Mouse (Mus musculus): ENCODE measurements at regions not wholly inside any gene's neighbourhood (a gene's known extent, or its start where the extent isn't known, plus 50 kb on each side); places are given as distances from the start of the nearest gene placed in this dataset.

DNA sequence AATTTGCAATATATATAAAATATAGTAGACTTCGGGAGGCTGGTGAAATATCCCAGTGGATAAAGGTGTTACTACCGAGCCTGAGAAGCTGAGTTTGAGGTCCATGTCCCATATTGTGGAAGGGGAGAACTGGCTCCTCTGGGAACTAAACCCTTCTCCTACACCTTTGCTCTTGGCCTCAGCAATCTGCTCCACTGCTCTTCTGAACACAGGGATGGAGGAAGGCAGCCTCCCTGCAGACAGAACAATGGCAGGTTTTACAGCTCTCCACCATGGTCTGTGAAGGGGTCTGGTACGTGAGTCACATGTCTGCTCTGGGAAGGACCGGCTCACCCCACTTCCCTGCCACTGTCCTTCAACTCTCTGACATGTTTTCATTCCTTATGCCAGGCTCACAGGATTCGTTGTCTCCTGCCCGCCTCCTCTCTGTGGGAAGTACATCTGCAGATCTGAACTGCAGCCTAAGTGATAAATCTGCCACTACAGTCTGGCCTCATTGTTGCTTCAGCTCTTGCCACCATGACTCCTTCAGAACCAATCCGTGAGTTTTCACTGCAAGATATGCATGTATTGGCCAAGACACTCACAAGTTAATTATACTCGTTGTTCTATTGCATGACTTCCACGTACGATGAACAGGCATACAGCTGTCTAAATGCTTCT is 220.0 kb upstream of the Gm9767 start:
- no peak for DNase-seq (ENCODE audit: low spot score in 2 of 2)

GRCm38 (mm10) chr10:25844348-25844747 is 233.7 kb upstream of the Gm9767 start:
- DNase-seq (ENCODE audit: low spot score in 2 of 2), result no peak

DNA sequence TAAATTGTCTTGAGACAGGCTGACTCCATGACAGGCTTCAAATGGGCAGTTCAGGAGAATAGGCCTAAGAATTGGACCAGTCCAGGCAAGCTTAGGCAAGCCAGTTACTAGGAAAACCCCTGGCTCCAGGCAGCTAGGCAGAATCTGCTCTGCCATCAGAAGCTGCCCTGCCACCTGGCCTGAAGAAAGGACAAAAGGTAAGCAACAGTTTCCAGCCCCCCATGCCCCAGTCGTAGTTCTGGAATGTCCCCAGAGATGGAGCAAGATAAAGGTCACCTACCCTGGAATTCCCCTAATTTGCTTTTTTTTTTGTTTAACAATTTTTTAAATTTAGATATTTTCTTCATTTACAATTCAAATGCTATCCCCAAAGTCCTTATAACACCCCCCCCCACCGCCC is 248.8 kb upstream of the Gm9767 start:
- DNase-seq (ENCODE audit: low spot score in 2 of 2), result no peak

- DNase-seq (ENCODE audit: low spot score in 2 of 2), result no peak
Measured at GRCm38 (mm10) chr10:25804223-25804622, 268.2 kb upstream of the Smlr1 start.

GRCm38 (mm10) chr10:25801499-25801898 is 265.4 kb upstream of the Smlr1 start:
- DNase-seq (ENCODE audit: low spot score in 2 of 2), result no peak

GRCm38 (mm10) chr10:25798881-25799280 is 262.8 kb upstream of the Smlr1 start:
- DNase-seq (ENCODE audit: low spot score in 2 of 2), result no peak

DNA sequence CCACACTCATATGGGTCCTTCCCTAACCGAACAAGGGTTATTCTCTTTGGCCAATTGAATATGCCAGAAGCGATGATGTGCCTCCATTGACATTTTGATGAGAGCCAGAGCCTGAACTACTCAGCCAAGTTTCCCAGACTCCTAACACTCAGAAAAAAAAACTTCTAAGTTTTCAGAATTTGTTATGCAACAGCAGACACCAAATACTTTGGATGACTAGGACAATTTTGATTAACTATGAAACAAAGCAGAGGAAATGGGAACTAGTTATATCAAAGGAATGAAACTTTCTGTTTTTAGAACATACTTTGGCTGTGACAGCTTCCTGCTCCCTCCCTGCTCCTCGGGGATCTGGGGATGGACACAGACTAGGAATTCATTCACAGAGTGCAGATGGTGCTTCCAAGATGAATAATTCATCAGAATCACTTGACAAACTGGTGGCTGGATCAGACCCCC is 254.3 kb upstream of the Smlr1 start:
- no peak for DNase-seq (ENCODE audit: low spot score in 2 of 2)

GRCm38 (mm10) chr10:25788660-25789059 is 252.6 kb upstream of the Smlr1 start:
- DNase-seq (ENCODE audit: low spot score in 2 of 2), result no peak

GRCm38 (mm10) chr10:25788004-25788403 is 251.9 kb upstream of the Smlr1 start:
- no peak for DNase-seq (ENCODE audit: low spot score in 2 of 2)

- no peak for DNase-seq (ENCODE audit: low spot score in 2 of 2)
Measured at GRCm38 (mm10) chr10:25783861-25784260, 247.8 kb upstream of the Smlr1 start.

DNA sequence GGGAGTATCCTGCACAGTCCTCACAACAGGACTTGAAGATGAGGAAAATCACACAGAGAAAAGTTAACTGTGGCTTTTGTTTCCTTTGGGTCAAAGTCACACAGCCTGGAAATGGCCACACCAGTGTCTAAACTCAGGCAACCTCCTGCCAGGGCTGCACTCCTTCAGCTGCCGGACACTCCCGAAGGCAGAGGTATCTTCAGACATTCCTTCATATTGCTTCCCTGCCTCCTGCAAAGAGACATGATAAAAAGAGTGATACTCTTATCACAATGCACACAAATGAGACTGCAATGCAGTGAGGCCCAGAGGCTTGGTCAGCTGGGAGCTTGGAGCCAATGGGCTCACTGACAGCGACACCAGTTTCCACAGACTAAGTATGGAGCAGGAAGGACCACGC is 243.4 kb upstream of the Smlr1 start:
- no peak for DNase-seq (ENCODE audit: low spot score in 2 of 2)

DNA sequence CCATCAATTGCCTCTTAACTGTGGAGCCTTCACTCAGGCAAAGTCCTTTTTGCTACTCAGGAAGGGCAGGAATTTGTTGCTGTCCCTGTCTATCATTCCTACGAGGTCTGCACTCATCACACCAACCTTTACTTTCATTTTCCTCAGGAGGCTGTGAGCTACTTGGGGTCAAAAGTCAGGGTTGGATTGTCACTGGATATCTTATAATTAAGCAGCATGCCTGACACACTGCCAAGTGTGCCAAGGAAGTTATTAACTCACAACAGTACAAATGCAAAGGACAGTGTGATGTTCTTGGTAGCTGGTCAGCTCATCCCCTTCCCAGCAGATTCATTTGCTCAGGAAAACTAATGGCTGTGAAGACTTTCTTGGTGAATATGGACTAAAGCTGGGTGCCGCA is 241.7 kb upstream of the Smlr1 start:
- no peak for DNase-seq (ENCODE audit: low spot score in 2 of 2)

DNA sequence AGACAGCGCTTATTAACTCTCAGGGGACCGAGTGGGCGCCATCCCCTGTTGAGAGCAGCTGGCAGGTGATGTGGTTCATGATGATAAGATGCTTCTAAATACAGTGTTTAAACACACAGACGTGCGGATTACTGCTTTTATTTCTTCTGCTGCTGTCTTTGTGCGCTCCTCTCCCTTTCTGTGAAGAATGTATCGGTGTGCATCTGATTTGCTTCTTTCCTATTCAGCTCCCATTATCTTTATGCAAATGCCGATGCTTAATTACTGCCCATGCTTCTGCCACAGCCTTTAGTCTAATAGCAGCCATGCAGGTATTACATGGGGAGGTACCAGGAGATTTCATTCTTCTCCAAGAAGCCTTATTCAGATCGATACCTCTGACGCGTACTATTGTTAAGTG is 240.6 kb upstream of the Smlr1 start:
- DNase-seq (ENCODE audit: low spot score in 2 of 2), result no peak

GRCm38 (mm10) chr10:25770051-25770450 is 234.0 kb upstream of the Smlr1 start:
- DNase-seq (ENCODE audit: low spot score in 2 of 2), result no peak

DNA sequence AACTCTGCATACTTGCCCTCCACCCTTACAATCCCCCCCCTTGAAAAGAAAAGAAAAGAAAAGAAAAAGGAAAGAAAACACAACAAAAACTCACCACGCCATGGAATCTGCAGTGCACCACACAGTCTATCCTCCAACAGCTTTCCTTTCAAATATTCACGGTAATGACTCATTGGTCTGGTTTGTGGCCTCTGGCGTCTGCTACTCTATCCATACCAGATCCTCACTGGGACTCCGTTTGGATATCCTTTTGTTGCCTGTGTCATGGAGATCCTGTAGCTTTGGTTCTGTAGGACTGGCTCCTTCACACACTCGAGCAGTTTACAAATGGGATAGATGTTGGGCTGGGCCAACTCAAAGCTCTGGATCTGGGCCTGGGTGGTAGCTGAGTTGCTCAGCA is 232.4 kb upstream of the Smlr1 start:
- no peak for DNase-seq (ENCODE audit: low spot score in 2 of 2)

DNA sequence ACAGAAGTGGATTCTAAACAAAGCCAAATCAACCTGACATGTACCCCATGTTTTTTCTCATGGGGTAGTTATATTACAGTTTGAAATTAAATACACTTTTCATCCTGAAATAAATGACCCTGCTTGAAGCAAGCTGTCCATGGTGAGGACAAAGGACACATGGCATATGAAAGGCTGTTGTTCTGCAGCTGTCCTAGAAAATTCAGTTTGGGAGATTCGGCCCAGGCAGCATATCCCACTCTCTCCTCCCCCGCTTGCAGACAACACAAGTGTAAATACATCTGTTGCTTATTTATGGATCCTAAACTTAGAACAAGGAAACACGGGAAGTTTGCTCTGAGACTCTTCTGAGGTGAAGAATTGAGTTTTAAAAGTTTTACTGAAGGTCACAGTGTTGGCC is 218.2 kb upstream of the Smlr1 start:
- DNase-seq (ENCODE audit: low spot score in 2 of 2), result no peak

DNA sequence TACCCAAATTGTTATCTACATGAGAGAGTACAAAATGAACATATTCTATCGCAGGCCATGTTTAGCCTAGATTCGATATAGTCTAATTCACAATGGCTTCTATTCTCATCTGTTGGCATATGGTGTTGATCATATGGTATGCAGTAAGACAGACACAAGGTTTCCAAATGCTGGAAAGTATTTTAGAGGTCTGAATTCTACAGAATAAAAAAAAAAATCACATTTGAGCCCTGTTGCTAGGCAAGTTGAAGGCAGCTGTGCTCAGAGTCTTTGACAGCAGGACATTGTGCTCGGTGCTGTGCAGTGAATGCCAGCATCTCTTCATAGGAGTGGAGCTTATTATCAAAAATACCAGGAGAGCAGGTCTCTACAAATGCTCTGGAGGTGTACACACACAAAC is 206.6 kb upstream of the Smlr1 start:
- peak; percentile 11 to 30 for DNase-seq (ENCODE audit: low spot score in 2 of 2)

- DNase-seq (ENCODE audit: low spot score in 2 of 2), result no peak
Measured at GRCm38 (mm10) chr10:25740956-25741355, 204.9 kb upstream of the Smlr1 start.

DNA sequence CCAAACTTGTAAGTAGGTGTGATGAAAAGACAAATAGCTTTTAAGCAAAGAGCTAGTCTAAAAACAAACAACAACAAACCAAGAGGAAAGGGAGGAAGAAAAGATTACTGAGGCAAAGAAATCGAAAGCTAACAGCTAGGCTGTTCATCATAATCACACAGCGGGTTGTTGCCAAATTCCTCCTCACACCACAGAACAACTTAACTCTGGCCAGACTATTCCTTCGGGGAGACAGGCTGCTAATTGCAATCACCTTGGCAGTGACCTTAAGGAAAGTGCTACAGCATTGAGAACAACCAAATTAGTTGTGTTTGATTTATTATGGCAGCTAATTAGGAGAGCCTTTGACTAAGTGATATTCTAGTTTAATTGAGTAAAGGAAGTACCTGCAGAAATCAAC is 194.4 kb upstream of the Smlr1 start:
- DNase-seq (ENCODE audit: low spot score in 2 of 2), result no peak

DNA sequence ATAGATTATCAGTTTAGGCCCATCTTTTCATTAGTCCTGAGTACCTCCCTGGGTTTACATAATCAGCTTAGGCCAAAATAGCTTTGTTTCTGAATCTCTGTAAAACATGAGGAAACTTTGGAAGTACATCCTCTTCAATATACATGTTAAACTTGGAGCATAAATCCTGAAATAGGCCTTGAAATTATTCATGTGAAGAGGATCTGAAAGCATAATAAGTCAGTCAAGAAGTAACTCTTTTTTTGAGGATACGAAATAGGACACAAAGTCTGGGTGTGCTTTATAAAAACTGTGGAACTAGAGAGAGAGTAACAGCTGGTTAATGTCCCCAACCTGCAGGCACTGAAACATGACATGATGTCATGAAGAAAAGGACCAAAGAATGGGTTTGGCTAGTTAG is 187.9 kb upstream of the Smlr1 start:
- DNase-seq (ENCODE audit: low spot score in 2 of 2), result no peak

DNA sequence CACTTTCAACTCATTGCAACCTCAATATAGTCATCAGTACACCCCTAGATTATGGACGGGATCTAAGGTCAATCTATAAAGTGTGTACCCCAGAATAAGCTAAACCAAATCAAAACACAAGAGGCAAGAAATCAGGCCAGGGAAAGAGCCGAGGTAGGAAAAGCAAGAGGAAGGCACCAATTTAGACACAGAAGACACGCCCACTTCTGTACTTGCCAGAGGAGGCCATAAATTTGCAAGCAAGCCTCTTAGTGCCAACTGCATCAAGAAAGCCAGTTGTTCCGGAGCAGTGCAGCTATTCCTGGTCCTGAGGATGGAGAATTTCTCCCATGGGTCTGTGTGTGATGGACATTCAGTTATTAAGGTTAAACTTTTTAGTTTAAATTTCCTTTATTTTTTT is 179.7 kb upstream of the Smlr1 start:
- no peak for DNase-seq (ENCODE audit: low spot score in 2 of 2)

- no peak for DNase-seq (ENCODE audit: low spot score in 2 of 2)
Measured at GRCm38 (mm10) chr10:25714636-25715035, 178.6 kb upstream of the Smlr1 start.

- peak in 1 of 2 experiments; percentile 55 for DNase-seq (ENCODE audit: low spot score in 2 of 2)
Measured at GRCm38 (mm10) chr10:25714041-25714440, 178.0 kb upstream of the Smlr1 start.

DNA sequence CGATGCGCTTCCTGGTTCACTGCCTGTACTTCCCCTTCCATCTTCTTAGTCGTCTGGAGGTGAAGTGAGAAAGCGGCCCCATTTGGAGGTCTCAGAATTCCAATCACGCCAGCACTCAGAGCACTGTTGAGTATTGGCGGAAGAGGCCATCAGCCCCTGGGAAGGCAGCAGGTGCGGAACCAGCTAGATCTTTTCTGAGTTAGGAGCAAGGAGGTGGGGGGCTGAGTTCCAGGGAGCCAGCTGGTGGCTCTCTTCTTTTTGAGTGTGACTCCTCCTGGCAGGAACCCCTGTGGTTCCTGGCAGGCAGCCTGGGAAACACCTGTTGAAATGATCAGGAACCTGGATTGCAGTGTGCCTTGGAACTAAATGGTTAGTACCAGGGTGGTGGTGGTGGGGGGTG is 171.9 kb upstream of the Smlr1 start:
- peak in 1 of 2 experiments; percentile 28 for DNase-seq (ENCODE audit: low spot score in 2 of 2)

All from left cerebral cortex, adult 9 months (tissue).